In genomic region chr4:40875842-40876241, GRCm38 (mm10) we compare ENCODE assay signal across 8 mouse cellular contexts. TPM values are rescaled to one million over a fixed set of nuclear protein-coding genes. Genes with fewer than 3 reads are reported as not detected.
DNase-seq lines count a peak whose midpoint lies in the region.

No protein-coding gene starts in this region.

- peak; percentile 12 to 26 for DNase-seq in cerebellum, postnatal 14 days
- DNase-seq in cerebellum, postnatal 4 days (ENCODE audit: low spot score in 2 of 2): no peak
- DNase-seq in R1 (ENCODE audit: low read depth, low spot score): peak; percentile 61
- DNase-seq in layer of hippocampus, adult 8-10 months (ENCODE audit: low spot score in 2 of 2): peak; percentile 86 to 93
- peak; percentile 85 for DNase-seq in right cerebral cortex, adult 18-20 months
- no peak for DNase-seq in lung, adult 18-20 months
- no peak for DNase-seq in adrenal gland, adult (ENCODE audit: inconsistent age in 2 of 2, low spot score in 1 of 2)
- no peak for DNase-seq in gastrocnemius, adult 18-20 months (ENCODE audit: low spot score)

RNA-seq across cellular contexts. Expression of gene B4galt1, which starts 22.0 kb away (rescaled TPM):
- 10 to 100 TPM in 2 of 4 experiments, 1 to 10 TPM in 2; 6.7 to 13.0 (median 9.0) TPM for total RNA-seq in layer of hippocampus, adult 8-10 months (2022)
- total RNA-seq in gastrocnemius, adult 18-20 months (2021): 10 to 100 TPM; 23.0 to 25.4 TPM

RNA-seq across cellular contexts. Expression of gene Spink4, which starts 44.0 kb away (rescaled TPM):
- total RNA-seq in layer of hippocampus, adult 8-10 months (2022): not detected
- total RNA-seq in gastrocnemius, adult 18-20 months (2021): not detected

Comparison
In these comparisons a context has a peak if more than half of its experiments do, and no peak if none do; other contexts are left out.
1. DNase-seq: peak in cerebellum, postnatal 14 days (2 of 2), R1 (single experiment), layer of hippocampus, adult 8-10 months (2 of 2) and right cerebral cortex, adult 18-20 months (single experiment); none in cerebellum, postnatal 4 days (0 of 2), lung, adult 18-20 months (0 of 2), adrenal gland, adult (0 of 2) and gastrocnemius, adult 18-20 months (single experiment).